Mouse (Mus musculus) left cerebral cortex, postnatal 14 days (tissue): ENCODE measurements around the gene Rec8. TPM values are rescaled to one million over a fixed set of nuclear protein-coding genes. Genes with fewer than 3 reads are reported as not detected.

Experiments used
- DNase-seq, 2 experiments: peaks; one replicate each; pipeline ENCODE4 v3.0.0; 2021 to 2022; ENCODE audit warnings: low spot score in 2 of 2, mixed read lengths in 1 of 2
- intact Hi-C: fragments of 180-260 bp; cut with DNase I; formaldehyde crosslinking; loops from one replicate; pipeline ENCODE4 v1.15.1; 2025
- total RNA-seq, 2 experiments: library from RNA; stranded (reverse); gene quantifications; 2 replicates each; pipeline ENCODE4 v1.2.3; 2021

Rec8 gene
- total RNA-seq, 2 experiments from 2014 or later = 2.1 to 3.4 TPM

DNA sequence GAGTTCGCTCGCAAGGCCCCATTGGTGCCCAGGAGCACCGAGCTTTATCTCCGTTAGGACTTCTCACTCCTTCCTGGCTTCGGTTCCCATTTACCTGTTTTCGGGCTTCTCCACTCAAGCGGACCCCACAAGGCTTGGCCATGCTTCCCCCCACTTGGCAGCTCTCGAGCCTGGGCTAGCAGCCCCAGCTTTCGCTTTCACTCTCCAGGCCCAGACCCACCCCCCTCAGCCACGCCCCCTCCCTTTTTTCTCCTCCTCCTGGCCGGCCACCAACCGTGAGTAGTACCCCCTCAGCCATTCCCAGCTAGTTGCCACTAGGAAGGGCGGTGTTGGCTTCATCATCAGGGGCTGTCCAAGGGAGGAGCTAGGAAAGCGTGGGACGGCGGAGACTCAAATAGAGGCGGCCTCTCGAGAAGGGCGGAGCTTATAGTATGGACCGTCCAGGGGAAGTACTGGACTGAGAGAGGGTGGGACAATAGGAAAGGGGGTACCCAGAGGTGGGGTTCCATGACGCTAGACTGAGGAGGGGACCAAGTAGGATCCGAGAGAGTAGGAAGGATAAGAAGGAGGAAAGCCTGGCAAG lies 27.0 kb upstream of the Rec8 start, which contains the start of gene Psme2:
Gene Psme2 (minus strand): TSS at position 366 of the 583 bp plus-strand sequence.
- intact Hi-C loops = no loop called here
- DNase-seq = peak; percentile 91 to 95

DNA sequence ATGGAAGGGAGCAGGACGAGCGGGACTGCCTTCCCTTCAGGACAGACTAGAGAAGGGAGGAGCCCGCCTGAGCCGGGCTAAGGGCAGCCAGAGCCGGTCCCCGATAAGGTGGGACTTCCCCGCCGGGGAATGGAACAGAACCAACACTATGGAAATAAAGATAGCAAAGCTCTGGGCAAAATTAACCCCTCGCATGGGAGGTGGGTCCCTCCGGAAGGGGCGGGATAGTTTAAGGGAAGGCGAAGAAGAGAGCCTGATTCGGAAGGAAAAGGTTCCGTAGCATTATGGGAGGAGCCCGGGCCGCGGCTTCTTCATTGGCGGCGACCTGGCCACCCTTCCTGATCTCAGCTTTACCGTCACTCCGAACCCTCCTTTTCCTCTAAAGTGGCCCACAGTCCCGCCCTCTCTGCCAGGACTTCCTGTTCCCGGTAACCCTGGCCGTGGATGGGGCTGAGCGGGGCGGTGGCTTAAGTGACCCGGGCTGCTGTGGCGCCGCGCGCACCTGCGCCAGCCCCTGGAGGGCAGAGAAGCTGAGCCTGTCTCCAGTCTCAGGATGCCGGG lies 26.4 kb upstream of the Rec8 start, which contains the start of gene Rnf31:
Gene Rnf31 (plus strand): TSS at position 378 of the 561 bp plus-strand sequence.
- intact Hi-C loops = no loop called here
- peak; percentile 95 for DNase-seq

DNA sequence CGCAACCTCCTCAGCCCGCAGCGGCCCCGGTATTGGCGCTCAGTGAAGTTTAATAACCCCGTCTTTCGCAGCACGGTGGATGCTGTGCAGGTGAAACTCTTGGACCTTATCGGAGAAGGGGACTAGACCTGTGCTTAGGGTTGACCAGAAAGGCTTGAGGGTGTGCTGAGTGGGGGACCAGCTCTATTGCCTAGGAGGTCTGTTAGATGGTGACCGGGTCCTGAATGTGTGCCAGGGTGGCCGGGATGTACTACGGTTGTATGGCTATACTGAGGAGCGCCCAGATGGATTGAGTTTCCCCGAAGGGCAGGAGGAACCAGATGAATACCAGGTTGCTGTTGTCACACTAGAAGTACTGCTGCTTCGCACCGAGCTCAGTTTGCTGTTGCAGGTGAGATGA lies 25.6 kb upstream of the Rec8 start:
- DNase-seq = no peak
- intact Hi-C loops = no loop called here

DNA sequence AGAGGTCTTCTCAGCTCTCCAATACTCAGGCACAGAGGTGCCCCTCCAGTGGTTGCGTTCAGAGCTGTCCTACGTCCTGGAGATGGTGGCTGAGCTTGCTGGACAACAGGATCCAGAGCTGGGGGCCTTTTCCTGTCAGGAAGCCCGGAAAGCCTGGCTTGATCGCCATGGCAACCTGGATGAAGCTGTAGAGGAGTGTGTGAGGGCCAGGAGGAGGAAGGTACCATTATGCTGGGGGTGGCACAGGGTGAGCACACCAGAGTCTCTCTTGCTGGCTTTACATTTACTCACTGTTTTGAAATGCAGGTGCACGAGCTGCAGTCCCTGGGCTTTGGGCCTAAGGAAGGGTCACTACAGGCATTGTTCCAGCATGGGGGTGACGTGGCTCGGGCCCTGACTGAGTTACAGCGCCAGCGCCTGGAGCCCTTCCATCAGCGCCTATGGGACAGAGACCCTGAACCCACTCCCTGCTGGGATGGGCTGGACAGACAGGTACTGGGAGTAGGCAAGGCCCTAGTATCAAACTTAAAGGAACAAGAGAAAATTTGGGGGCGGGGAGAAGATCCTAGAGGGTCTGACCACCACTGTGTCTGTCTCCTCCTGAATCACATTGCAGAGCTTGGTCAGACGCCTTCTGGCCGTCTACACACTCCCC lies 21.7 kb upstream of the Rec8 start:
- peak in 1 of 2 experiments; percentile 74 for DNase-seq
- intact Hi-C loops = no loop called here

DNA sequence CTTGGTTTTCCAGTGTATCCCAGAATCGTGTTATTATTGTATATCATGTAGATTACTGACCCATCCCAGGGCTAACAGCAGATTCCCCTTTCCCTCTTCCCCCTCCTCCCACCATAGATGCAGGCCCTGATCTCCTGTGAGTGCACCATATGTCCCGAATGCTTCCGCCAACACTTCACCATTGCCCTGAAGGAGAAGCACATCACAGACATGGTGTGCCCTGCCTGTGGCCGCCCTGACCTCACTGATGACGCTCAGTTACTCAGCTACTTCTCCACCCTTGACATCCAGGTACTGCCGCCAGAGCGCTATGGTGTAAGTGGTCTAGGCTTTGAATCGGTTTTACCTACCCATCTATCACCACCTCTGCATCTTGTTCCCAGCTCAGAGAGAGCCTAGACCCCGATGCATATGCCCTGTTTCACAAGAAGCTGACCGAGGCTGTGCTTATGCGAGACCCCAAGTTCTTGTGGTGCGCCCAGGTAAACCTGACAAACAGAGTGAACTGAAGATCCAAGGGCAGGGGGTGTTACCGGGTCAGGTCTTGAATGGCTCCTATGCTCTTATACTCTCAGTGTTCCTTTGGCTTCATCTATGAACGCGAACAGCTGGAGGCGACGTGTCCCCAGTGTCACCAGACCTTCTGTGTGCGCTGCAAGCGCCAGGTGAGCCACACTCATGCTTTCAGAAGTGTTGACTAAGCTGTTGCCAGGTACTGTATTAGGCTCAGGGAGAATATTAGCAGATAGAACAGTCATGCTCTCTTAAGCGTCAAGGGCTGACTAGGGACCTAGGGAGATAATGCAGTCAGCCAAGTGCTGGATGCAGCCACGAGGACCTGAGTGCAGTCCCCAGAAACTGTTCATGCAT lies 19.1 kb upstream of the Rec8 start:
- intact Hi-C loops = no loop called here
- DNase-seq = no peak

DNA sequence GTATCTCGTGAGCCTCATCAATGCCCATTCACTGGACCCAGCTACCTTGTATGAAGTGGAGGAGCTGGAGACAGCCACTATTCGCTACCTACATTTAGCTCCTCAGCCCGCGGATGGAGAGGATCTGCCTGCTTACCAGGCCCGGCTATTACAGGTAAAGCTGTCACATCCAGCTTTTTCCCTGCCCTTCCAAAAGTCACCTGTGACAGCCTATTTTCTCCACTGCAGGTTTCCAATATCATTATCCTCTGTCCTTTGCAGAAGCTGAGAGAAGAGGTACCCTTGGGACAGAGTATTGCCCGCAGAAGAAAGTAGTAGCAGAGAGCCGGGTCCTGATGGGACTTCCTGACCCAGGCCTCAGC lies 14.6 kb upstream of the Rec8 start, which contains the start of gene Irf9:
Gene Irf9 (plus strand): TSS at position 301 of the 362 bp plus-strand sequence.
- intact Hi-C loops = no loop called here
- DNase-seq = no peak

DNA sequence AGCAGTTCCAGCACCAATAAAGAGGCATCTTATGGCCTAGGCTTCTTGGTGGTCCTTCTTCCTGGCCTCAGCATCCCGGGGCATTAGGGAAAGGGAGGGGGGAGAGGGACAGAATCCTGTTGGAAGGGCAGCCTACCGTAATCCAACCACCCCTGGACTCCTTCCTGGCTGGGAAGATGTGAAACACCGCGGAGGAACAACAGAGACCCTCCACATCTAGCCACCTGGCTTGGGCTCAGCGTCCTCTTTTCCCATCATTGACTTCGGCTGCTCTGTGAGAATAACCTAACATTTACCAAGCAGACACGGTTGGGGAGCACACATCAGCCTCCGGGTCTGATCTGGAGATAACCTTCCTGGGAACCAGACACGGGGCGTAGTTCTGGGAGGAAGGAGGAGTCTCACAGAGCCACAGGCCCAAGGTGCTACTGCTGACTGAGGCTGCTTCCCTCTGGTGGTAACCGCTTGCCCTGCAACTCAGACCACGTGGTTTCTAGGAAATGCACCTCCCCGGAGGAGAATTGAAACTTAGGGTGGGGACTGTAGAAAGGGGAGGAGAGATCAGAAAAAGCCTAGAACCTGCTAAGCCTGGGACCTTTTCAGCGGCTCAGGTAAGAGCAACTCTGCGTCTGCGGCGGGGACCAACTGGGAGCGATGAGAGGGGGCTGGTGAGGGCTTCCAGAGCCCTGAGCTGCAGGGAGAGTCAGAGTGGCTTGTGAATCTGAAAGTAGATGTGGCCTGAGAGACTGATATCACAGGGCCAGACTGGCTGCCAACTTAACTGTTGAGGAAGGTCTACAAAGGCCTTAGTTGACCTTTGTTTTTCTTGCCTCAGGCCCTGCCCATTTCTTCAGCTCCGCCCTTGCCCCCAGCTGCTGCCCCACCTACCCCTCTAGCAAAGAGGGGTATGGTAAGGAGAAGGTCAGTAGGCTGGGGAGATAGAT lies 13.9 kb upstream of the Rec8 start:
- intact Hi-C loops = no loop called here
- peak; percentile 87 to 92 for DNase-seq

DNA sequence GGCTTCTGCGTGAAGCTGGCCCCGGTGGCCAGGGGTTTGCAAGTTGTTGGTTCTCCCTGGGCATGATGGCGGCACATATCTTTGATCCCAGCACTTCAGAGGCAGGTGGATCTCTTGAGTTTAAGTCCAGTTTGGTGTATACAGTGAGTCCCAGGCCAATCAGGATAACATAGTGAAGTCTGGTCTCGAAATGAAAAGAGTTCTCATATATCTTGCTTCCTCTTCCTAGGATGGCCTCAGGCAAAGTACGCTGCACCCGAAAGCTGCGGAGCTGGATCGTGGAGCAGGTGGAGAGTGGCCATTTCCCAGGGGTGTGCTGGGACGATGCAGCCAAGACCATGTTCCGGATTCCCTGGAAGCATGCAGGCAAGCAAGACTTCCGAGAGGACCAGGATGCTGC lies 13.0 kb upstream of the Rec8 start:
- intact Hi-C loops = no loop called here

DNA sequence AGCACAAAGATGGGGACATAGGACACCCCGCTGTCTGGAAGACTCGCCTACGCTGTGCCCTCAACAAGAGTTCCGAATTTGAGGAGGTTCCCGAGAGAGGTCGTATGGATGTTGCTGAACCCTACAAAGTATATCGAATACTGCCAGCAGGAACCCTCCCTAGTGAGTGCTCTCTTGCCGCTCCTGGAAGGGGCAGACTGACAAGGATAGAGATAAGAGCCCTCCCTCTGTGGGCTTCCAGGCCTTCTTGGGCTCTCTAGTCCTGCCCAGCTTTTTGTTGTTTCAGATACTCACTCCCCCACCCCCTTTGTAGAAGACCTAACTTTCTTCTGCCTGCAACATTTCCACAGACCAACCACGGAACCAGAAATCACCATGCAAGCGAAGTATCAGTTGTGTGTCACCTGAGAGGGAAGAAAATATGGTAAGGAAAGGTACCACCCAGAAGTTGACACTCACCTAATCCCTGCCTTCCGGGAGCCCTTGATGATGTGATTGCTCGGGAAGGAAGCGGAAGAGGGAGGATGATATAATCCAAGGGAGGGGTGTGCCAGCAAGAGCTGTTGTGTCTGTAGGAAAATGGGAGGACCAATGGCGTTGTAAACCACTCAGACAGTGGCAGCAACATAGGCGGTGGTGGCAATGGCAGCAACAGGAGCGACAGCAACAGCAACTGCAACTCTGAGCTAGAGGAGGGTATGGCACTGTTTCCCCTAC lies 11.9 kb upstream of the Rec8 start:
- no peak for DNase-seq
- intact Hi-C loops = no loop called here

More for the DNA sequence above, 13.0 kb upstream of the Rec8 start:
- DNase-seq = no peak

DNA sequence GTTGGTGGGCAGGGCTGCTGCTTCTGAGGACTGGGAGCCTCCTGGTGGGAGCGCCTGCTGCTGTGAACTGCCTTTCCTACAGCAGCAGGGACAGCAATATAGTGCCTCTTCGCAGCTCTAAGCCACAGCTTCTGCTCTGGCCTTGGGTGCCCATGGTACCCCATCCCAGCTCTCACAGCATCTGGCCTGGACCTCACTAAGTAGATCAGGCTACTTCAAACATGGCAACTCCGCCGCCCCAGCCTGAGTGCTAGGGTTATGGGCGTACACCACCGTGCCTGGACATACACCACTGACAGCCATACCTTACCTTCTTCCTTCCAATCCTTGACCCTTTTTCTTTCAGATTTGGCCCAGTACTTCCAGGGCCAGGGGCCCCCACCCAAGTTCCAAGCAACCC lies 9.5 kb upstream of the Rec8 start:
- intact Hi-C loops = no loop called here
- DNase-seq = no peak

DNA sequence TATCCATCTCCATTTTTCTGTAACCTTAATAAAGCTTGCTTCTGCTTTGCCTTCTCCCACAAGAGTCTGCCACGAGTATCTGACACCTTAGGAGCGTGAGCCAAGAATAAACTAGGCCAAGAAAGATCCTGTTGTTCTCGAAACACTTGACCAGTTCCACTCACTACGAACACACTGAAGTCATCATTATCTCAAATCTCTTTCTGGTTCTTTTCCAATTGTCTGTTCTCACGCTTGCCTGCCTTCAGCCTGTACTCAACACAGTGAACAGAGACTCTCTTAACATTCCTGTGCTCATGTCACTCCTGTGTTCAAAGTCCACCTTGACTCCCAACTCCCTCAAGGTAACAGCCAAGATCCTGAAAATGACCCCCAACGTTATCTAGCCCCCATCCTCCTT lies 4.5 kb upstream of the Rec8 start:
- no peak for DNase-seq
- intact Hi-C loops = no loop called here

DNA sequence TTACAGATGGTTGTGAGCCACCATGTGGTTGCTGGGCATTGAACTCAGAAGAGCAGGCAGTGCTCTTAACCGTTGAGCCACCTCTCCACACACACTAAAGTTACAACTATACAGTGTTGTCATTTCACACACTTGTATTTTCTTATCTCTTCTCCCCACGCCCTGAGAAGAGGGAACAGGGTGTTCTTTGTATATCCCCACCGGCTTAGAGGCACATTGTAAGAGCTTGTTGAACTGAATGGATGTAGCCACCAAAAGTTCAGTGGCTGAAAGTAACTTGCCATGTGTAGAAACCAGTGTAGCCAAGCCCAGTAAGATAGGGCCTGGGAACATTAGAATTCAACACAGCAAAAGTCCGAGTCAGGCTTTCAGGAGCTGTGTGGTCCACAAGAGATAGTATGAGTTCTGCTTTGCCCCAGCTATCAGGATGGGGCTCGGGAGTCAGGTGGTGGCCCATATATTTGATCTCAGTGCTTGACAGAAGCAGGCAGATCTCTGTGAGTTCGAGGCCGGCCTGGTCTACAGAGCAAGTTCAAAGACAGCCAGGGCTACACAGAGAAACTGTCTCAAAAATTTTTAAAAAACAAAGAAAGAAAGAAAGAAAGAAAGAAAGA lies 3.2 kb upstream of the Rec8 start:
- intact Hi-C loops = no loop called here
- DNase-seq = no peak

DNA sequence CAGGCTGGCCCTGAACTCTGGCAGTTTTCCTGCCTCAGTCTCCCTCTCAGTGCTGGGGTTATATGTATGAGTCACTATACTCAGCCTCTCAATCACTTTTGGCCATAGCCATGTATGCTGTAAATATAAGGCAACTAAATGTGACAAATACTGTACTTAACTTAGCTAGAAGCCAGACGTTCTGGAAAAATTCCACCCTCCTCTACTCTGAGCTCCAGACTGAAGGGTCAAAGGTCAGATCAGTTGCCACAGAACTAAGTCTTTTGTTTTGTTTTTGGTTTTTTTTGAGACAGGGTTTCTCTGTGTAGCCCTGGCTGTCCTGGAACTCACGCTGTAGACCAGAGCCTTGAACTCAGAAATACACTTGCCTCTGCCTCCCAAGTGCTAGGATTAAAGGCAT lies 2.0 kb upstream of the Rec8 start:
- intact Hi-C loops = no loop called here
- no peak for DNase-seq

DNA sequence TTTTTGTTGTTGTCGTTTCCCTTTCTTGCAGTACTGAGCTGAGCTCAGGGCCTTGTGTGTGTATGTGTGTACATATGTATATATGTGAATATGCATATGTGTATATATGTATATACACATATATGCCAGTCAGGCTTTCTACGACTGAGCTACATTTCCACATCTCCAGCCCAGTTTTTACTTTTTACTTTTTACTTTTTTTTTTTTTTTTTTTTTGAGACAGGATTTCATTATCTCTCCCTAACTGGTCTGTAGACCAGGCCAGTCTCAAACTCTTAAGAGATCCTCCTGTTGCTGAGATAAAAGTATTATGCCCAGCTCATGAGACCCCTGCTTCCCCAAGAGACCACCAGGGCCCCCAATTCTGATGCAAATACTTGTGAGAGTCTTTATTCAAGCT lies 993 bp upstream of the Rec8 start:
- DNase-seq = no peak
- intact Hi-C loops = no loop called here

DNA sequence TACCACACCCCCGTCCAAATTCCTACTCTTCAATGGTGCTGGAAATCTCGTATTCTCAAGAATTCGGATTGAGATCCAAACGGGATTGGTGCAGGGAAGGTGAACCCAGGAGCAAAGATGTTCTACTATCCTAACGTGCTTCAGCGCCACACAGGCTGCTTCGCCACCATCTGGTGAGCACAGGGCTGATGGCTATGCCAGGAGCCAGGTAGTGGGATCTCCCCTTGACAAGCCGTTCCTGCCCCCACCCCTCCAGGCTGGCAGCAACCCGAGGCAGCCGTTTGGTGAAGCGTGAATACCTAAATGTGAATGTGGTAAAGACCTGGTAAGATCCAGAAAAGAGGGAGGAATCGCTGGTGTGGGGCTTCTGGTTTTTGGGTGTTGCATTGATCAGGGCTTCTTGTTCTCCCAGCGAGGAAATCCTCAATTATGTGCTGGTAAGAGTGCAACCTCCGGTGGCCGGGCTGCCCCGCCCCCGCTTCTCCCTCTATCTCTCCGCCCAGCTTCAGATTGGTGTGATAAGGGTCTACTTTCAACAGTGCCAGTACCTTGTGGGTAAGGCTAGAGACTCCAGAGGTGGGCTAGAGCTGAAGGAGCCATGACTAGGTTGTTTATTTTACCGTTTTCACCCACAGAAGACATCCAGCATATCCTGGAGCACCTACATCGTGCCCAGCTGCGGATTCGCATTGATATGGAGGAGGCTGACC lies 804 bp downstream of the Rec8 start:
- no peak for DNase-seq
- intact Hi-C loops = no loop called here

DNA sequence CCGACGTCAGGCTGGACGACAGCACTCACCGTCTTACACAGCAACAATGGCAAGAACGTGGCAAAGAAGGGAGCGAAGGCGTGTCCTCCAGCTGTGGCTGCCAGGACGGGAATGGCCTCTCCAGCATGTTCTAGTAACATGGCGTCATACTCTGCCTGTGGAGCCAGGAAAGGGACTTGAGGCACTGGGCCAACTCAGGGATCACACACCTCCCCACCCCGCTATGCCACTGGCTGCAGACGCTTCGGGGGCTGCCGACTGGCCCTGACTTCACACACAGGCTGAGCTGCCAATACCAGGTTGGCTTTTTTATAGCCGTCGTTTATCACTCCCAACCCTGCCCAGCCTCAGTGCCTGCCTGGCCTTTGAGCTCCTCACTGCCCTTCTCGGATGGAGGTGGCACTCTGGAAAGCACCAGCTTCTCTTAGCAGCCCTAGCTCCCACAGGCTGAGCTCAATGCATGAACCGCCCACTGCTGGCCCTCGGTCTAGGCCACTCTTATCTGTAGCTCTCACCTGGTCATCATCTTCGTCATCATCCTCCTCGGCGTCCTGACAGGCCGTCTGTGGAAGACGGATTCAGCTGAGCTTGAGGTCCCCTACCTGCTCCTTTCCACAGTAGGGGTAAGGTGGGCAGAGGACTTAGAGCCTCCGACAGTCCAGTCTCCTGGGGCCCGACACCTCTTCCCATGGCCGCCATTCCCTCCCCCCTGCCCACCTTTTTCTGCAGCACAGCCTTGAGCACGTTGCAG lies 10.4 kb downstream of the Rec8 start:
- intact Hi-C loops = no loop called here
- DNase-seq = no peak

DNA sequence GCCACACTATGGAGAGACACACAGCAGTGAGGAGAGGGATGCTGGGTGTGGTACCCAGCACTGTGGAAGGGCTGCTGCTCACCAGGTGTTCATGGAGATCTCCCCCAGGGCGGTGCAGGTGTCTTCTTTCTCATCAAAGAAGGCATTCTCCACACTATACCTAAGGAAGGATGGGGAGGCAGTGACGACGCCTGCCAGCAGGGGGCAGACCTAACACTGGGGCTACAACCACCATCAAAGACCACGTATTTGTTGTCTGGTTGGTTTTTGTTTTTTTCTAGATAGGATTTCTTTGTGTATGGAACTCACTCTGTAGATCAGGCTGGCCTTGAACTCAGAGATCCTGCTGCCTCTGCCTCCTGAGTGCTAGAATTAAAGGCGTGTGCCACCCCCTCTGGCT lies 11.5 kb downstream of the Rec8 start:
- intact Hi-C loops = no loop called here
- DNase-seq = peak in 1 of 2 experiments; percentile 44
